Comparison of ENCODE assay signal across 8 mouse cellular contexts in genomic region chr12:79503582-79504515, GRCm38 (mm10).
A peak's percentile ranks its signal among the peaks of the same experiment; 100 is the strongest.
DNase-seq lines count a peak whose midpoint lies in the region; ATAC-seq and TF ChIP-seq lines count a peak whose summit lies in the region.

No protein-coding gene starts in this region.

- 56% methylated on average over 3 of the region's 3 CpGs for WGBS in lung, embryonic 15.5 days
- 73% methylated on average over 3 of the region's 3 CpGs for WGBS in lung, adult 2 months
- 62% methylated on average over 3 of the region's 3 CpGs for WGBS in forebrain, embryonic 12.5 days
- 65% methylated on average over 3 of the region's 3 CpGs for WGBS in neural tube, embryonic 13.5 days

- no peak for TF ChIP-seq CTCF in lung, adult 2 months (IDR thresholded peaks at IDR 0.05; ENCODE audit: insufficient read depth, low read length)
- TF ChIP-seq CTCF in layer of hippocampus, adult 2 months (conservative IDR thresholded peaks at IDR 0.05), result no peak

- H3K9ac ChIP-seq in lung, embryonic 15.5 days, result no peak overlapping the region
- H3K9ac ChIP-seq in forebrain, embryonic 12.5 days, result no peak overlapping the region
- no peak overlapping the region for H3K9ac ChIP-seq in neural tube, embryonic 13.5 days

- H3K9me3 ChIP-seq in lung, embryonic 15.5 days, result no peaks in the 10 kb centered on the region
- H3K9me3 ChIP-seq in forebrain, embryonic 12.5 days, result no peaks in the 10 kb centered on the region
- no peaks in the 10 kb centered on the region for H3K9me3 ChIP-seq in neural tube, embryonic 13.5 days

- no peaks in the 10 kb centered on the region for H3K36me3 ChIP-seq in lung, embryonic 15.5 days
- H3K36me3 ChIP-seq in forebrain, embryonic 12.5 days (replicated peaks), result no peaks in the 10 kb centered on the region
- H3K36me3 ChIP-seq in neural tube, embryonic 13.5 days, result no peaks in the 10 kb centered on the region

- no peak for ATAC-seq in lung, embryonic 15.5 days (ENCODE audit: borderline replicate concordance, extremely low read depth, low FRiP score, low TSS enrichment)
- ATAC-seq in forebrain, embryonic 12.5 days (ENCODE audit: low FRiP score), result peak; percentile 95
- ATAC-seq in neural tube, embryonic 13.5 days (ENCODE audit: low read depth), result peak; percentile 93

- no peak for TF ChIP-seq POLR2A in lung, adult 2 months (IDR thresholded peaks at IDR 0.05; ENCODE audit: borderline replicate concordance, extremely low read depth, low read depth, low read length)

- peak overlapping the region; percentile 57 for H3K27ac ChIP-seq in lung, embryonic 15.5 days
- H3K27ac ChIP-seq in forebrain, embryonic 12.5 days, result peak overlapping the region; percentile 79
- H3K27ac ChIP-seq in layer of hippocampus, adult 2 months, result peak overlapping the region; percentile 84
- H3K27ac ChIP-seq in neural tube, embryonic 13.5 days (replicated peaks), result peak overlapping the region; percentile 76

- DNase-seq in lung, adult 2 months, result no peak
- DNase-seq in layer of hippocampus, adult 2 months (ENCODE audit: low spot score in 2 of 2), result peak in 1 of 2 experiments; percentile 47
- no peak for DNase-seq in right cerebral cortex, postnatal 25 days
- DNase-seq in urinary bladder, postnatal 14 days (ENCODE audit: low spot score), result no peak
- no peak for DNase-seq in thymus, postnatal 0 days (ENCODE audit: low spot score)

- peaks cover 45% of the 10 kb centered on the region for H3K4me1 ChIP-seq in lung, embryonic 15.5 days
- H3K4me1 ChIP-seq in lung, adult 2 months (ENCODE audit: control insufficient read depth, insufficient read depth, low read length), result peaks cover 4% of the 10 kb centered on the region
- peaks cover 41% of the 10 kb centered on the region for H3K4me1 ChIP-seq in forebrain, embryonic 12.5 days
- peaks cover 46% of the 10 kb centered on the region for H3K4me1 ChIP-seq in neural tube, embryonic 13.5 days (replicated peaks)

- no peaks in the 10 kb centered on the region for H3K27me3 ChIP-seq in lung, embryonic 15.5 days
- no peaks in the 10 kb centered on the region for H3K27me3 ChIP-seq in forebrain, embryonic 12.5 days
- H3K27me3 ChIP-seq in neural tube, embryonic 13.5 days, result no peaks in the 10 kb centered on the region

- no peak overlapping the region for H3K4me3 ChIP-seq in lung, embryonic 15.5 days
- H3K4me3 ChIP-seq in lung, adult 2 months (replicated peaks; ENCODE audit: extremely low read depth, low read depth, low read length), result no peak overlapping the region
- no peak overlapping the region for H3K4me3 ChIP-seq in forebrain, embryonic 12.5 days (replicated peaks)
- no peak overlapping the region for H3K4me3 ChIP-seq in layer of hippocampus, adult 2 months
- no peak overlapping the region for H3K4me3 ChIP-seq in neural tube, embryonic 13.5 days

- H3K4me2 ChIP-seq in lung, embryonic 15.5 days, result no peak overlapping the region
- H3K4me2 ChIP-seq in forebrain, embryonic 12.5 days, result no peak overlapping the region
- H3K4me2 ChIP-seq in neural tube, embryonic 13.5 days, result no peak overlapping the region
